Mouse (Mus musculus) heart, embryonic 11.5 days (tissue): ENCODE measurements around the gene Dclk1. TPM values are rescaled to one million over a fixed set of nuclear protein-coding genes. Genes with fewer than 3 reads are reported as not detected.

Experiments used
- ATAC-seq: fragments of 200-750 bp; cut with Nextera tagmentation; replicated peaks from 2 replicates; pipeline ENCODE4 v1.8.0; 2017; ENCODE audit warnings: moderate library complexity; ENCODE audit not compliant: insufficient number of reproducible peaks, low FRiP score, low TSS enrichment
- H3K27ac ChIP-seq: fragments of 300-500 bp; sonication (generic); 2 replicates; pipeline ENCODE4 v1.5.1; 2014; ENCODE audit warnings: mild to moderate bottlenecking, low read depth, low read length
- H3K27me3 ChIP-seq: fragments of 300-500 bp; sonication (generic); 2 replicates; pipeline ENCODE4 v1.6.1; 2014; ENCODE audit warnings: mild to moderate bottlenecking, low read length, mixed read lengths; ENCODE audit not compliant: control insufficient read depth, insufficient read depth
- H3K36me3 ChIP-seq: fragments of 300-500 bp; sonication (generic); 2 replicates; pipeline ENCODE4 v1.6.1; 2014; ENCODE audit warnings: mild to moderate bottlenecking, low read length, moderate library complexity, mixed read lengths; ENCODE audit not compliant: control insufficient read depth, insufficient read depth
- H3K4me1 ChIP-seq: fragments of 300-500 bp; sonication (generic); 2 replicates; pipeline ENCODE4 v1.6.1; 2014; ENCODE audit warnings: low read length; ENCODE audit not compliant: control insufficient read depth, insufficient read depth
- H3K4me2 ChIP-seq: fragments of 300-500 bp; sonication (generic); 2 replicates; pipeline ENCODE4 v1.6.1; 2014; ENCODE audit warnings: mild to moderate bottlenecking, moderate library complexity
- H3K4me3 ChIP-seq: fragments of 300-500 bp; sonication (generic); 2 replicates; pipeline ENCODE4 v1.5.1; 2014; ENCODE audit warnings: low read depth, low read length
- H3K9ac ChIP-seq: fragments of 300-500 bp; sonication (generic); 2 replicates; pipeline ENCODE4 v1.6.1; 2014; ENCODE audit warnings: mild to moderate bottlenecking, low read depth, low read length, moderate library complexity
- H3K9me3 ChIP-seq: fragments of 300-500 bp; sonication (generic); replicated peaks from 2 replicates; pipeline ENCODE4 v1.6.1; 2016; ENCODE audit warnings: low read length; ENCODE audit not compliant: control insufficient read depth
- WGBS: fragments of 180-500 bp; shearing (Covaris S2); extraction: QIAGEN DNeasy Blood & Tissue Kit; methylation state at CpG from one replicate; pipeline ENCODE4 v1.1.7; 2014; ENCODE audit not compliant: insufficient replicate concordance; 5-methylcytosine and 5-hydroxymethylcytosine counted together
- polyA plus RNA-seq: library from polyadenylated mRNA; unstranded; fragments of >200 nt; fragmentation: Nextera tagmentation; extraction: Ambion mirVana; gene quantifications from 2 replicates; pipeline ENCODE4 v1.2.1, GENCODE M21; 2014

Dclk1 gene
- polyA plus RNA-seq, 1 experiment from 2014 or later: 4.7 TPM

- H3K27me3 ChIP-seq: no peaks in the 10 kb centered on the region
- ATAC-seq: no peak
- 0 out of 2 replicates have a peak, but pooled peaks cover 9% of the 10 kb centered on the region for H3K4me1 ChIP-seq
- no peak overlapping the region for H3K27ac ChIP-seq
- no peak overlapping the region for H3K4me2 ChIP-seq
- H3K9ac ChIP-seq: no peak overlapping the region
- 53% methylated on average over 1 of the region's 1 CpGs for WGBS
- no peaks in the 10 kb centered on the region for H3K36me3 ChIP-seq
- H3K9me3 ChIP-seq: no peaks in the 10 kb centered on the region
- H3K4me3 ChIP-seq: no peak overlapping the region
Observed at GRCm38 (mm10) chr3:55527566-55527965, 285.4 kb downstream of the Dclk1 start.

GRCm38 (mm10) chr3:55528012-55528411 is 285.8 kb downstream of the Dclk1 start:
- 88% methylated on average over 5 of the region's 5 CpGs for WGBS
- H3K4me1 ChIP-seq: 0 out of 2 replicates have a peak, but pooled peaks cover 9% of the 10 kb centered on the region
- no peak overlapping the region for H3K27ac ChIP-seq
- H3K27me3 ChIP-seq: no peaks in the 10 kb centered on the region
- H3K4me2 ChIP-seq: no peak overlapping the region
- no peak overlapping the region for H3K9ac ChIP-seq
- H3K9me3 ChIP-seq: no peaks in the 10 kb centered on the region
- no peak overlapping the region for H3K4me3 ChIP-seq
- ATAC-seq: no peak
- H3K36me3 ChIP-seq: no peaks in the 10 kb centered on the region

- Histone ChIP-seq H3K9me3 (no peaks in the 10 kb centered on the region), H3K4me2 (no peak overlapping the region), H3K27ac (no peak overlapping the region), H3K27me3 (no peaks in the 10 kb centered on the region), H3K36me3 (no peaks in the 10 kb centered on the region), H3K4me1 (0 out of 2 replicates have a peak, but pooled peaks cover 9% of the 10 kb centered on the region), H3K9ac (no peak overlapping the region), H3K4me3 (no peak overlapping the region)
- WGBS: 56% methylated on average over 2 of the region's 2 CpGs
- ATAC-seq: no peak
Observed at GRCm38 (mm10) chr3:55529414-55529813, 287.2 kb downstream of the Dclk1 start.

GRCm38 (mm10) chr3:55531204-55532044 is 289.3 kb downstream of the Dclk1 start:
- Histone ChIP-seq H3K9ac (no peak overlapping the region), H3K27me3 (no peaks in the 10 kb centered on the region), H3K4me2 (no peak overlapping the region), H3K36me3 (no peaks in the 10 kb centered on the region), H3K4me1 (0 out of 2 replicates have a peak, but pooled peaks cover 9% of the 10 kb centered on the region), H3K4me3 (no peak overlapping the region), H3K27ac (no peak overlapping the region), H3K9me3 (no peaks in the 10 kb centered on the region)
- ATAC-seq: no peak
- WGBS: 64% methylated on average over 14 of the region's 14 CpGs

GRCm38 (mm10) chr3:55532175-55532973 is 290.2 kb downstream of the Dclk1 start:
- Histone ChIP-seq H3K27ac (no peak overlapping the region), H3K4me2 (no peak overlapping the region), H3K9me3 (no peaks in the 10 kb centered on the region), H3K27me3 (no peaks in the 10 kb centered on the region), H3K4me1 (0 out of 2 replicates have a peak, but pooled peaks cover 9% of the 10 kb centered on the region), H3K4me3 (no peak overlapping the region), H3K9ac (no peak overlapping the region), H3K36me3 (no peaks in the 10 kb centered on the region)
- WGBS: 89% methylated on average over 17 of the region's 17 CpGs
- ATAC-seq: no peak

GRCm38 (mm10) chr3:55535591-55536200 is 293.5 kb downstream of the Dclk1 start:
- no peak overlapping the region for H3K27ac ChIP-seq
- 0 out of 2 replicates have a peak, but pooled peaks cover 5% of the 10 kb centered on the region for H3K4me1 ChIP-seq
- H3K27me3 ChIP-seq: no peaks in the 10 kb centered on the region

GRCm38 (mm10) chr3:55536901-55537300 is 294.7 kb downstream of the Dclk1 start:
- Histone ChIP-seq H3K4me3 (no peak overlapping the region), H3K9me3 (no peaks in the 10 kb centered on the region), H3K9ac (no peak overlapping the region), H3K27me3 (no peaks in the 10 kb centered on the region), H3K36me3 (no peaks in the 10 kb centered on the region), H3K27ac (no peak overlapping the region), H3K4me1 (no peaks in the 10 kb centered on the region), H3K4me2 (no peak overlapping the region)
- 68% methylated on average over 6 of the region's 6 CpGs for WGBS
- no peak for ATAC-seq

More at GRCm38 (mm10) chr3:55535591-55536200, 293.5 kb downstream of the Dclk1 start:
- H3K4me3 ChIP-seq: no peak overlapping the region
- no peaks in the 10 kb centered on the region for H3K36me3 ChIP-seq
- no peaks in the 10 kb centered on the region for H3K9me3 ChIP-seq
- ATAC-seq: no peak
- H3K9ac ChIP-seq: no peak overlapping the region
- WGBS: 66% methylated on average over 9 of the region's 9 CpGs
- no peak overlapping the region for H3K4me2 ChIP-seq

GRCm38 (mm10) chr3:55537714-55538113 is 295.6 kb downstream of the Dclk1 start:
- 75% methylated on average over 5 of the region's 5 CpGs for WGBS
- no peak overlapping the region for H3K4me2 ChIP-seq
- H3K27ac ChIP-seq: no peak overlapping the region
- no peaks in the 10 kb centered on the region for H3K27me3 ChIP-seq
- no peak overlapping the region for H3K9ac ChIP-seq
- ATAC-seq: no peak
- H3K4me1 ChIP-seq: no peaks in the 10 kb centered on the region
- no peak overlapping the region for H3K4me3 ChIP-seq
- no peaks in the 10 kb centered on the region for H3K9me3 ChIP-seq
- no peaks in the 10 kb centered on the region for H3K36me3 ChIP-seq
